Mouse (Mus musculus) hematopoietic stem cell, adult 5-6 weeks (primary cell): ENCODE results near the gene Psmf1. TPM values are rescaled to one million over a fixed set of nuclear protein-coding genes. Genes with fewer than 3 reads are reported as not detected.

Source experiments
- ATAC-seq, 2 experiments: fragments of 125-278 bp in 1 of 2; replicated peaks in 1 of 2; 2 replicates each; pipeline ENCODE4 v1.8.0; 2016 to 2017; ENCODE audit warnings: inconsistent platforms in 2 of 2, mild to moderate bottlenecking in 2 of 2, moderate number of reproducible peaks in 2 of 2, low read depth in 1 of 2, moderate TSS enrichment in 1 of 2; ENCODE audit not compliant: low FRiP score in 2 of 2, poor library complexity in 2 of 2, severe bottlenecking in 2 of 2, insufficient read depth in 1 of 2, low TSS enrichment in 1 of 2
- total RNA-seq: library from RNA; stranded (forward); fragments of 172-1452, 232-1000 nt; gene quantifications from 2 replicates; pipeline ENCODE4 v1.2.3, GENCODE M21; 2017

The Psmf1 gene
- total RNA-seq, 1 experiment from 2014 or later: 15.6 TPM

- ATAC-seq: peak; percentile 84 to 88
These were observed 3.1 kb downstream of the Psmf1 start for GRCm38 (mm10) chr2:151740741-151741526.

- ATAC-seq: no peak
These were observed 4.5 kb downstream of the Psmf1 start for GRCm38 (mm10) chr2:151739505-151739904.

- ATAC-seq: no peak
These were observed 4.9 kb downstream of the Psmf1 start for GRCm38 (mm10) chr2:151739081-151739480.

GRCm38 (mm10) chr2:151738460-151738859 is 5.5 kb downstream of the Psmf1 start:
- ATAC-seq: no peak

- no peak for ATAC-seq
These were observed 8.6 kb downstream of the Psmf1 start for GRCm38 (mm10) chr2:151735422-151735821.

GRCm38 (mm10) chr2:151733151-151733865 is 10.7 kb downstream of the Psmf1 start:
- no peak for ATAC-seq

GRCm38 (mm10) chr2:151724094-151724493 is 19.9 kb downstream of the Psmf1 start:
- no peak for ATAC-seq

GRCm38 (mm10) chr2:151716318-151717055 is 27.5 kb downstream of the Psmf1 start:
- no peak for ATAC-seq

GRCm38 (mm10) chr2:151715526-151715925 is 28.5 kb downstream of the Psmf1 start:
- no peak for ATAC-seq

GRCm38 (mm10) chr2:151712647-151713046 is 31.3 kb downstream of the Psmf1 start:
- peak; percentile 58 to 62; a peak in 3 of 4 replicates for ATAC-seq

GRCm38 (mm10) chr2:151702851-151703190 is 41.2 kb downstream of the Psmf1 start:
- 0 out of 4 replicates have a peak, but pooled peaks of 1 of the 2 experiments have one; percentile 23 for ATAC-seq

- peak; percentile 44 to 58; a peak in 3 of 4 replicates for ATAC-seq
These were observed 41.7 kb downstream of the Psmf1 start for GRCm38 (mm10) chr2:151702146-151702850.

GRCm38 (mm10) chr2:151701231-151702145 is 42.5 kb downstream of the Psmf1 start, which contains the start of gene Tmem74b:
Tmem74b (plus strand) TSS chr2:151702008.
- no peak for ATAC-seq

- ATAC-seq: no peak
These were observed 61.0 kb downstream of the Psmf1 start for GRCm38 (mm10) chr2:151682976-151683375.

GRCm38 (mm10) chr2:151682357-151682756 is 61.6 kb downstream of the Psmf1 start:
- ATAC-seq: peak; percentile 59 to 70; a peak in 3 of 4 replicates

GRCm38 (mm10) chr2:151676234-151676633 is 67.8 kb downstream of the Psmf1 start:
- ATAC-seq: no peak
